Mouse (Mus musculus) forebrain, postnatal 0 days (tissue): Measurements from ENCODE around the gene Rc3h1. TPM values are rescaled to one million over a fixed set of nuclear protein-coding genes. Genes with fewer than 3 reads are reported as not detected.
"Not testable (repeated sequence)": the region's sequence is repeated elsewhere in the genome, so short reads cannot be mapped to it uniquely, and the experiment has no call there.

Experiments
- ATAC-seq: fragments of 200-750 bp; cut with Nextera tagmentation; 2 replicates; pipeline ENCODE4 v1.8.0; 2017; ENCODE audit warnings: mild to moderate bottlenecking, moderate library complexity
- DNase-seq: peaks from one replicate; pipeline ENCODE4 v3.0.0-alpha.2; 2015
- H3K27ac ChIP-seq: fragments of 300-500 bp; sonication (generic); 2 replicates; pipeline ENCODE4 v1.5.1; 2014; ENCODE audit warnings: low read depth, mild to moderate bottlenecking, antibody characterized with exemption, low read length, moderate library complexity, mixed read lengths
- H3K27me3 ChIP-seq: fragments of 300-500 bp; sonication (generic); 2 replicates; pipeline ENCODE4 v1.6.1; 2014; ENCODE audit warnings: mild to moderate bottlenecking, low read length, mixed read lengths; ENCODE audit not compliant: insufficient read depth
- H3K36me3 ChIP-seq: fragments of 300-500 bp; sonication (generic); 2 replicates; pipeline ENCODE4 v1.6.1; 2014; ENCODE audit warnings: mild to moderate bottlenecking, moderate library complexity; ENCODE audit not compliant: insufficient read depth
- H3K4me1 ChIP-seq: fragments of 300-500 bp; sonication (generic); 2 replicates; pipeline ENCODE4 v1.6.1; 2014; ENCODE audit warnings: antibody characterized with exemption; ENCODE audit not compliant: insufficient read depth
- H3K4me2 ChIP-seq: fragments of 300-500 bp; sonication (generic); 2 replicates; pipeline ENCODE4 v1.6.1; 2014; ENCODE audit warnings: low read depth, mild to moderate bottlenecking, moderate library complexity
- H3K4me3 ChIP-seq: fragments of 300-500 bp; sonication (generic); 2 replicates; pipeline ENCODE4 v1.5.1; 2014; ENCODE audit warnings: low read depth, low read length, mixed read lengths
- H3K9ac ChIP-seq: fragments of 300-500 bp; sonication (generic); 2 replicates; pipeline ENCODE4 v1.6.1; 2014; ENCODE audit warnings: mild to moderate bottlenecking
- H3K9me3 ChIP-seq: fragments of 300-500 bp; sonication (generic); 2 replicates; pipeline ENCODE4 v1.6.1; 2016; ENCODE audit warnings: low read length
- CTCF ChIP-seq: sonication (generic); IDR thresholded peaks from 2 replicates; pipeline ENCODE4 v1.5.1; 2016; ENCODE audit warnings: antibody characterized with exemption, control low read depth, low read depth
- WGBS: fragments of 180-500 bp; shearing (Covaris S2); extraction: QIAGEN DNeasy Blood & Tissue Kit; methylation state at CpG from one replicate; pipeline ENCODE4 v1.1.7; 2014; 5-methylcytosine and 5-hydroxymethylcytosine counted together
- polyA plus RNA-seq: library from polyadenylated mRNA; unstranded; fragments of >200 nt; fragmentation: Nextera tagmentation; extraction: Ambion mirVana; gene quantifications from 2 replicates; pipeline ENCODE4 v1.2.1, GENCODE M21; 2015
- total RNA-seq: library from RNA; depleted of rRNA; stranded (reverse); fragments of >200 nt; gene quantifications from 2 replicates; pipeline ENCODE4 v1.2.3, GENCODE M21; 2014

The Rc3h1 gene
- total and polyA plus RNA-seq, 2 experiments from 2014 or later, result 6.1 to 20.8 TPM

DNA sequence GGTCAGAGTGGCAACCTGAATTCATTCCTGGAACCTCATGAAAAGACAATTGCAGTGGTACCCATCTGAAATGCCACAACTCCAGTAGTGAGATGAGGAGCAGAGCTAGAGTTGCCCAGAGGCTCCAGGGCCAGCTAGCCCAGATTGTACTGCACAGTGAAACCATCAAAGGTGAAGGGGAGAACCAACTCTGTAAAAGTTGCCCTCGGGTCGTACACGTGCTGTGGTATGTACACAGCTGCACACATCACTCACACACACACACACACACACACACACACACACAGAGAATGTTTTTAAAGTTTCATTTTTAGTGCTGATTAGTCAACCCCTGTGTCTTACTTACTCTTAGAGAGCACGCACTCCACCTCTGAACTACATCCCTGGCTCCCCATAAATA is 75.1 kb downstream of the Rc3h1 start:
- TF ChIP-seq CTCF, result no peak
- WGBS, result 92% methylated on average over 4 of the region's 4 CpGs
- Histone ChIP-seq H3K4me3 (no peak overlapping the region), H3K4me2 (no peak overlapping the region), H3K27me3 (no peaks in the 10 kb centered on the region), H3K4me1 (no peaks in the 10 kb centered on the region), H3K27ac (no peak overlapping the region), H3K9ac (no peak overlapping the region), H3K36me3 (0 out of 2 replicates have a peak, but pooled peaks cover 2% of the 10 kb centered on the region), H3K9me3 (no peaks in the 10 kb centered on the region)
- ATAC-seq, result no peak
- DNase-seq, result no peak

DNA sequence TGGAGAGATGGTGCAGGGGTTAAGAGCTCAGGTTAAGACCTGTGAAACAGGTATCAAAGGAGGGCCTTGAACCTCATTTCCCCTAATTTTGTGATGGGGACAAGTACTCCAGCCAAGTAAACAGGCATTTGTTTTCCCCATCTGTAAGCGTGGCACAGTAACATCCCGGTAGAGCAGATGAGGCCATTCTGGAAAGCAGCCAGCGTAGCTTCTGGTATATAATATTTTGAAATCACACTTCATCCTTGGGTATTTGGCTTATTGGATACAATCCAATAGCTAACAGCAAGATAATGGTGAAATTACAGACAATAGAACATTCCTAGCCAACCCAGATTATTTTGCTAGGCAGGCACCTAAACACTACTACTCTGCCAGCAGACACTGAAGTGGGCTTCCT is 76.7 kb downstream of the Rc3h1 start:
- no peak for TF ChIP-seq CTCF
- WGBS, result 59% methylated on average over 3 of the region's 3 CpGs
- H3K4me1 ChIP-seq, result no peaks in the 10 kb centered on the region

DNA sequence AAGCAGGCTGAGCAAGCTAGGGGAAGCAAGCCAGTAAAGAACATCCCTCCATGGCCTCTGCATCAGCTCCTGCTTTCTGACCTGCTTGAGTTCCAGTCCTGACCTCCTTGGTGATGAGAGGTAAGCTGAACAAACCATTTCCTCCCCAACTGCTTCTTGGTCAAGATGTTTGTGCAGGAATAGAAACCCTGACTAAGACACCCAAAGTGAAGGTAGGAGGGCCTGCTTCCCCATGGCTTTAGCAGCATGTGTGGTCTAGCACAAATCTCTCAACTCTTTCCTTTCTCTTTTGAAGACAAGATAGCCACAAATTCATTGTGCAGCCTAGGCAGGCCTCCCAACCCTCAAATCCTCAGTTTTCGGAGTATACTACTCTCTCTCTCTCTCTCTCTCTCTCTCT is 78.5 kb downstream of the Rc3h1 start:
- H3K4me2 ChIP-seq, ATAC-seq, H3K36me3 ChIP-seq, H3K27ac ChIP-seq, H3K9ac ChIP-seq, H3K27me3 ChIP-seq, H3K9me3 ChIP-seq, DNase-seq, H3K4me1 ChIP-seq, H3K4me3 ChIP-seq: not testable (repeated sequence)
- WGBS, result 75% methylated on average over 1 of the region's 1 CpGs

More for the DNA sequence above, 76.7 kb downstream of the Rc3h1 start:
- Histone ChIP-seq H3K9me3 (no peaks in the 10 kb centered on the region), H3K27ac (no peak overlapping the region), H3K9ac (no peak overlapping the region), H3K4me3 (no peak overlapping the region), H3K36me3 (0 out of 2 replicates have a peak, but pooled peaks cover 2% of the 10 kb centered on the region), H3K27me3 (no peaks in the 10 kb centered on the region), H3K4me2 (no peak overlapping the region)
- ATAC-seq (no peak), DNase-seq (no peak)

DNA sequence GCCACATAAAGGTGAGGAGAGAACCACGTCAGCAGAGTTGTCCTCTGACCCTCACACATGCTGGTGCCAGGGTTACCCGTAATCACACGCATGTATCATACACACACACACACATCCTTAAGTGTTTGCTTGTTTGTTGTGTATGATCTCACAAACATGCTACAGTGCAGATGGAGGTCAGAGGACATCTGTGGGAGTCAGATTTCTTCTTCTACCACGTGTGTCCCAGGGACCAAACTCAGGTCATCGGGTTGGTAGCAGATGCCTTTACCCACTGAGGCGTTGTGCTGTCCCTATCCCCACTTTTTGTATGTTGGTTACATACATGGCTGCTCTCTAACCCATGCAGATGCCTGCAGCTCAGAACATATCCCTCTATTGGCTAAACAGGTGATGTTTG is 79.3 kb downstream of the Rc3h1 start:
- H3K27me3 ChIP-seq, result no peaks in the 10 kb centered on the region
- TF ChIP-seq CTCF, result no peak
- H3K4me3 ChIP-seq, result no peak overlapping the region
- H3K9ac ChIP-seq, result no peak overlapping the region
- H3K4me2 ChIP-seq, result no peak overlapping the region
- DNase-seq (no peak), ATAC-seq (no peak)
- H3K9me3 ChIP-seq, result no peaks in the 10 kb centered on the region
- no peaks in the 10 kb centered on the region for H3K4me1 ChIP-seq
- 87% methylated on average over 6 of the region's 6 CpGs for WGBS
- H3K36me3 ChIP-seq, result no peaks in the 10 kb centered on the region
- no peak overlapping the region for H3K27ac ChIP-seq

DNA sequence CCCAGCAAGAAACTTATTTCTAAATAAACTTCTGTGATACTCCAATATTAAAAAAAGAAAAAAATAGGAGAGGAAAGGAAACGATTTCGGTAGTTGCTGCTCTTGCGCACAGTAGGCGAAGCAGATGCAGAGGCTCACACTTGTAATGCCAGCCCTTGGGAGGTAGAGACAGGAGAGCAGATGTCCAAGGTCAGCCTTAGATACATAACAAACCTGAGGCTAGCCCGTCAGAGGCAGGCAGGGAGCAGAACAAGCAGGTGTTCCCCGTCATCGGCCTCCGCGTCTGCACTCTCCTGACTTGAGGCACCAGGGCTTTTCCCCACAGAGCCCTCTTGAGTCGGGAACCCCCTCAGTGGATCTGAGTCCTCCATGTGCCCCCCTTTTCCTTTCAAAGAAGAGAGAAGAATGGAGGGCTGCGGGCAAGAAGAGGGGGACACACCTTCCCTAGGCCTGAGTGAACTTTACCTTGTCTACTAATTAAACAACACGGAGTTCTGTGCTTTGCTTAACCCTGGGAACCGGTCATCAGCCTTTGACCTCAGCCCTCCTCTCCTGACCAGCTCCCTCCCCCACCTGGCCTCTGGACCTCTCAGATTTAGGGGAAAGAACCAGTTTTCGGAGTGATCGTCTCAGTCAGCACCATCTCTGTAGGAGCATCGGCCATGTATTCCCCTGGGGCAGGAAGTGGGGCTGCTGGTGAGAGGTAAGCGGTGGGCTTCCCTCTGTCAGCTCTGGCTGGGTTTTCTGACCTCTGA is 80.8 kb downstream of the Rc3h1 start:
- DNase-seq (no peak), ATAC-seq (no peak)
- Histone ChIP-seq H3K27me3 (no peaks in the 10 kb centered on the region), H3K27ac (no peak overlapping the region), H3K4me2 (no peak overlapping the region), H3K9me3 (no peaks in the 10 kb centered on the region), H3K9ac (no peak overlapping the region), H3K4me3 (no peak overlapping the region), H3K4me1 (no peaks in the 10 kb centered on the region), H3K36me3 (no peaks in the 10 kb centered on the region)
- WGBS, result 91% methylated on average over 17 of the region's 17 CpGs
- TF ChIP-seq CTCF, result no peak

DNA sequence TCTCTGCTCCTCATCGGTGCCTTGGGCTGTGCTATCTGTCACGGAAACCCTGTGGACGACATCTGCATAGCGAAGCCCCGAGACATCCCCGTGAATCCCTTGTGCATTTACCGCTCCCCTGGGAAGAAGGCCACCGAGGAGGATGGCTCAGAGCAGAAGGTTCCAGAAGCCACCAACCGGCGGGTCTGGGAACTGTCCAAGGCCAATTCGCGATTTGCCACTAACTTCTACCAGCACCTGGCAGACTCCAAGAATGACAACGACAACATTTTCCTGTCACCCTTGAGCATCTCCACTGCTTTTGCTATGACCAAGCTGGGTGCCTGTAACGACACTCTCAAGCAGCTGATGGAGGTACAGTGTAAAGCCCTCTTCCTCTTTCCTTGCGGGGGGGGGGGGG is 83.2 kb downstream of the Rc3h1 start:
- TF ChIP-seq CTCF, result no peak
- Histone ChIP-seq H3K4me2 (no peak overlapping the region), H3K9ac (no peak overlapping the region), H3K27me3 (no peaks in the 10 kb centered on the region), H3K4me3 (no peak overlapping the region), H3K9me3 (no peaks in the 10 kb centered on the region), H3K4me1 (no peaks in the 10 kb centered on the region), H3K36me3 (no peaks in the 10 kb centered on the region), H3K27ac (no peak overlapping the region)
- WGBS, result 87% methylated on average over 15 of the region's 15 CpGs
- DNase-seq (no peak), ATAC-seq (no peak)

DNA sequence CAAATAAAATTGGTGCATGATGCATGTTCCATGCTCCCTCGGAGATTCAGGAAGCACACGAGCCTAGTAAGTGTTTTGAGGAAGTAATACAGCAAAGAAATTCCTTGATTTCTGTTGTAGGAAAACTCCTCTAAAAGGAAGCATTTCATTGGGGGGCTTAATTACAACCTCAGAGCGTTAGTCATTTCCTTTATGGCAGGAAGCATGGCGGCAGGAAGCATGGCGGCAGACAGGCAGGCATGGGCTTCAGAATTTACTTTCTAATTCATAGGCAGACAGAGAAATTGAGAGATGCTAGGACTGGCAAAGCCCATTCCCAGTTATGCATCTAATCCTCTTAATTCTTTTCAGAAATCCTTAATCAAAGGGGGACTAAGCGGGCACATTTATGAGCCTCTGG is 87.6 kb downstream of the Rc3h1 start:
- Histone ChIP-seq H3K36me3 (no peaks in the 10 kb centered on the region), H3K27ac (no peak overlapping the region), H3K9ac (no peak overlapping the region), H3K4me3 (no peak overlapping the region), H3K4me1 (no peaks in the 10 kb centered on the region), H3K4me2 (no peak overlapping the region), H3K9me3 (no peaks in the 10 kb centered on the region), H3K27me3 (no peaks in the 10 kb centered on the region)
- DNase-seq (no peak), ATAC-seq (no peak)
- TF ChIP-seq CTCF, result no peak
- 81% methylated on average over 6 of the region's 6 CpGs for WGBS
